Mouse (Mus musculus): ENCODE data around the gene Abcf3. TPM values are rescaled to one million over a fixed set of nuclear protein-coding genes. Genes with fewer than 3 reads are reported as not detected.

Gene Abcf3
- 56.4 to 86.6 TPM (median 76.3 TPM) in 3 replicates for total RNA-seq (2017)

GRCm38 (mm10) chr16:20548096-20548948, at the start of gene Abcf3:
Gene Abcf3, plus strand, starts transcription at chr16:20548577.
- peak; percentile 98 for ATAC-seq (replicated peaks; ENCODE audit: insufficient number of reproducible peaks, low FRiP score, low TSS enrichment, poor library complexity, severe bottlenecking)

GRCm38 (mm10) chr16:20498677-20499475, 49.5 kb upstream of the Abcf3 start, which contains the start of gene Eif2b5:
Gene Eif2b5, plus strand, starts transcription at chr16:20498817.
- ATAC-seq (replicated peaks; ENCODE audit: insufficient number of reproducible peaks, low FRiP score, low TSS enrichment, poor library complexity, severe bottlenecking), result peak; percentile 95

GRCm38 (mm10) chr16:20506000-20506399, 42.4 kb upstream of the Abcf3 start:
- no peak for ATAC-seq (replicated peaks; ENCODE audit: insufficient number of reproducible peaks, low FRiP score, low TSS enrichment, poor library complexity, severe bottlenecking)

- ATAC-seq (replicated peaks; ENCODE audit: insufficient number of reproducible peaks, low FRiP score, low TSS enrichment, poor library complexity, severe bottlenecking), result no peak
These were observed 39.0 kb upstream of the Abcf3 start for GRCm38 (mm10) chr16:20509349-20509748.

GRCm38 (mm10) chr16:20511277-20511847, 37.0 kb upstream of the Abcf3 start:
- no peak for ATAC-seq (replicated peaks; ENCODE audit: insufficient number of reproducible peaks, low FRiP score, low TSS enrichment, poor library complexity, severe bottlenecking)

GRCm38 (mm10) chr16:20516032-20516431, 32.3 kb upstream of the Abcf3 start:
- no peak for ATAC-seq (replicated peaks; ENCODE audit: insufficient number of reproducible peaks, low FRiP score, low TSS enrichment, poor library complexity, severe bottlenecking)

- peak; percentile 86 for ATAC-seq (replicated peaks; ENCODE audit: insufficient number of reproducible peaks, low FRiP score, low TSS enrichment, poor library complexity, severe bottlenecking)
These were observed 31.6 kb upstream of the Abcf3 start, which contains the start of gene Dvl3 for GRCm38 (mm10) chr16:20516726-20517201. Gene Dvl3, plus strand, starts transcription at chr16:20516982.

- ATAC-seq (replicated peaks; ENCODE audit: insufficient number of reproducible peaks, low FRiP score, low TSS enrichment, poor library complexity, severe bottlenecking), result no peak
These were observed 31.2 kb upstream of the Abcf3 start for GRCm38 (mm10) chr16:20517216-20517615.

- no peak for ATAC-seq (replicated peaks; ENCODE audit: insufficient number of reproducible peaks, low FRiP score, low TSS enrichment, poor library complexity, severe bottlenecking)
These were observed 30.5 kb upstream of the Abcf3 start for GRCm38 (mm10) chr16:20517701-20518374.

- no peak for ATAC-seq (replicated peaks; ENCODE audit: insufficient number of reproducible peaks, low FRiP score, low TSS enrichment, poor library complexity, severe bottlenecking)
These were observed 24.5 kb upstream of the Abcf3 start for GRCm38 (mm10) chr16:20523886-20524285.

- ATAC-seq (replicated peaks; ENCODE audit: insufficient number of reproducible peaks, low FRiP score, low TSS enrichment, poor library complexity, severe bottlenecking), result no peak
These were observed 19.6 kb upstream of the Abcf3 start for GRCm38 (mm10) chr16:20528779-20529178.

GRCm38 (mm10) chr16:20529375-20529774, 19.0 kb upstream of the Abcf3 start:
- ATAC-seq (replicated peaks; ENCODE audit: insufficient number of reproducible peaks, low FRiP score, low TSS enrichment, poor library complexity, severe bottlenecking), result no peak

GRCm38 (mm10) chr16:20530941-20531340, 17.4 kb upstream of the Abcf3 start:
- no peak for ATAC-seq (replicated peaks; ENCODE audit: insufficient number of reproducible peaks, low FRiP score, low TSS enrichment, poor library complexity, severe bottlenecking)

GRCm38 (mm10) chr16:20534617-20535295, 13.6 kb upstream of the Abcf3 start:
- no peak for ATAC-seq (replicated peaks; ENCODE audit: insufficient number of reproducible peaks, low FRiP score, low TSS enrichment, poor library complexity, severe bottlenecking)

- ATAC-seq (replicated peaks; ENCODE audit: insufficient number of reproducible peaks, low FRiP score, low TSS enrichment, poor library complexity, severe bottlenecking), result peak; percentile 98
These were observed 12.9 kb upstream of the Abcf3 start, which contains the start of gene Ap2m1 for GRCm38 (mm10) chr16:20535296-20536080. Gene Ap2m1, plus strand, starts transcription at chr16:20535478.

GRCm38 (mm10) chr16:20536081-20536665, 12.2 kb upstream of the Abcf3 start:
- no peak for ATAC-seq (replicated peaks; ENCODE audit: insufficient number of reproducible peaks, low FRiP score, low TSS enrichment, poor library complexity, severe bottlenecking)

- no peak for ATAC-seq (replicated peaks; ENCODE audit: insufficient number of reproducible peaks, low FRiP score, low TSS enrichment, poor library complexity, severe bottlenecking)
These were observed 11.3 kb upstream of the Abcf3 start for GRCm38 (mm10) chr16:20537071-20537471.

All from monocyte, adult 5-6 weeks (primary cell).